Mouse (Mus musculus): ENCODE results near the gene Gtf3c3.

DNA sequence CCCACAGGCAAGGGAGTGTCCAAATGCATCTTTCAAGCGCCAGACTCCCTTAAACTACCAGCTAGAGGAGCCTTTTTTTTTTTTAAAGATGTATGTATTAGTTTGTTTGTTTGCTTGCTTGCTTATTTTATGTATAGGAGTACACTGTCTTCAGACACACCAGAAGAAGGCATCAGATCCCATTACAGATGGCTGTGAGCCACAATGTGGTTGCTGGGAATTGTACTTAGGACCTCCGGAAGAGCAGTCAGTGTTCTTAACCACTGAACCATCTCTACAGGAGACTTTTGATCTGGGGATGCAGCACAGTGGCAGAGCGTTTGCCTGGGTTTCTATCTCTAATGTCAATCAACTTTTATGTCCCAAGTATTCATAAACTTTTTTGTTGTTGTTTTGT is 307 bp upstream of the Gtf3c3 start:
- TF ChIP-seq CTCF (IDR thresholded peaks at IDR 0.05; ENCODE audit: control insufficient read depth, insufficient read depth, insufficient read length) (no peak), MAX (IDR thresholded peaks at IDR 0.05) (no peak)

Measured in C2C12 (cell line).